Mouse (Mus musculus) megakaryocyte, embryonic 14.5 days (primary cell): ENCODE measurements at regions not wholly inside any gene's neighbourhood (a gene's known extent, or its start where the extent isn't known, plus 50 kb on each side); places are given as distances from the start of the nearest gene placed in this dataset.

ENCODE experiments used
- FLI1 ChIP-seq: IDR thresholded peaks from 2 replicates; pipeline ENCODE4 v1.6.1; 2012; ENCODE audit warnings: low read length, inconsistent platforms, mixed read lengths
- GATA1 ChIP-seq: IDR thresholded peaks from 3 replicates; pipeline ENCODE4 v1.6.1; 2012; ENCODE audit warnings: mixed read lengths, low read length, inconsistent platforms, borderline replicate concordance

DNA sequence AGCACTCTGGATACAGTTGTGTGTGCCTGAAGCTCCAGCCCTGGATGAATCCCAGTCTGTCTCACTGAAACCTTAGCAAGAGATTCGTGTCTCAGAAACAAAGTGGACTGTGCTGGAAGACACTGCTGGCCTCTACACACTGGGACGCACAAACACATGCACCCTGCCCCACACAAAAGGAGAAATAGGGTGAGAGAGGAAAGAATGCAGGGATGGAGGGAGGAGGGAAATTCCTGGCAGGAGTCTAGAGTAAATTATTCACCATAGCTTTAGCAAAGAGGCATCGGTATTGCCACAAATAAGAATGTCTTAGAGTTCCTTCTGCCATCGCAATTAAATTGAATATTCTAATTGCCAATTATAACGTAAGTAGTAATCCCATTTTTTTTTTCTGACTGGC, 530.4 kb upstream of the Kdm8 start:
- TF ChIP-seq GATA1, result no peak
- TF ChIP-seq FLI1, result no peak
